Mouse (Mus musculus) myocyte (in vitro differentiated cells): ENCODE data around the gene Spag9. TPM values are rescaled to one million over a fixed set of nuclear protein-coding genes. Genes with fewer than 3 reads are reported as not detected.

Experiments
- H3K27me3 ChIP-seq: one replicate; pipeline ENCODE4 v1.6.1; 2011; ENCODE audit not compliant: control insufficient read depth, insufficient read depth, insufficient read length
- H3K36me3 ChIP-seq: one replicate; pipeline ENCODE4 v1.6.1; 2011; ENCODE audit not compliant: control insufficient read depth, insufficient read depth
- H3K4me2 ChIP-seq: one replicate; pipeline ENCODE4 v1.6.1; 2011; ENCODE audit warnings: low read depth, control low read depth
- H3K4me3 ChIP-seq: one replicate; pipeline ENCODE4 v1.5.1; 2011; ENCODE audit warnings: mild to moderate bottlenecking, control low read depth, moderate library complexity
- H3K79me2 ChIP-seq: one replicate; pipeline ENCODE4 v1.6.1; 2011; ENCODE audit not compliant: control insufficient read depth, insufficient read depth
- H3ac ChIP-seq: one replicate; pipeline ENCODE4 v1.6.1; 2011; ENCODE audit not compliant: control insufficient read depth, insufficient read length
- CEBPB ChIP-seq: IDR thresholded peaks from 2 replicates; pipeline ENCODE4 v1.6.1; 2011; ENCODE audit warnings: mild to moderate bottlenecking, moderate library complexity; ENCODE audit not compliant: poor library complexity, insufficient read depth, severe bottlenecking
- E2F4 ChIP-seq: IDR thresholded peaks from one replicate; pipeline ENCODE4 v1.6.1; 2011; ENCODE audit warnings: mild to moderate bottlenecking, control low read depth, moderate library complexity; ENCODE audit not compliant: insufficient read depth
- MAX ChIP-seq: IDR thresholded peaks from one replicate; pipeline ENCODE4 v1.6.1; 2011; ENCODE audit warnings: low read depth, mild to moderate bottlenecking, control low read depth
- MYOD1 ChIP-seq, 3 experiments: IDR thresholded peaks; one replicate each; pipeline ENCODE4 v1.6.1; 2011; ENCODE audit warnings: control low read depth in 2 of 3, low read depth in 2 of 3, mild to moderate bottlenecking in 2 of 3, moderate library complexity in 1 of 3; ENCODE audit not compliant: insufficient read length in 2 of 3, control insufficient read depth in 1 of 3
- MYOG ChIP-seq, 3 experiments: IDR thresholded peaks; one replicate each; pipeline ENCODE4 v1.6.1; 2011; ENCODE audit warnings: control low read depth in 2 of 3, low read depth in 2 of 3, mild to moderate bottlenecking in 2 of 3; ENCODE audit not compliant: insufficient read length in 2 of 3, control insufficient read depth in 1 of 3, insufficient read depth in 1 of 3
- POLR2A ChIP-seq: IDR thresholded peaks from one replicate; pipeline ENCODE4 v1.6.1; 2011; ENCODE audit warnings: low read depth, mild to moderate bottlenecking, control low read depth, moderate library complexity; ENCODE audit not compliant: insufficient read length
- POLR2AphosphoS2 ChIP-seq: IDR thresholded peaks from one replicate; pipeline ENCODE4 v1.6.1; 2011; ENCODE audit warnings: low read depth, control low read depth; ENCODE audit not compliant: insufficient read length
- REST ChIP-seq: IDR thresholded peaks from one replicate; pipeline ENCODE4 v1.6.1; 2011; ENCODE audit warnings: mild to moderate bottlenecking, control low read depth, moderate library complexity; ENCODE audit not compliant: insufficient read depth, insufficient read length
- SRF ChIP-seq: IDR thresholded peaks from one replicate; pipeline ENCODE4 v1.6.1; 2011; ENCODE audit warnings: low read depth; ENCODE audit not compliant: control insufficient read depth, insufficient read length
- TCF12 ChIP-seq: IDR thresholded peaks from one replicate; pipeline ENCODE4 v1.6.1; 2011; ENCODE audit warnings: mild to moderate bottlenecking, control low read depth; ENCODE audit not compliant: poor library complexity, insufficient read depth, severe bottlenecking
- TCF3 ChIP-seq: IDR thresholded peaks from one replicate; pipeline ENCODE4 v1.6.1; 2011; ENCODE audit warnings: low read depth, control low read depth; ENCODE audit not compliant: insufficient read length
- USF1 ChIP-seq: IDR thresholded peaks from one replicate; pipeline ENCODE4 v1.6.1; 2011; ENCODE audit warnings: low read depth, mild to moderate bottlenecking, control low read depth, moderate library complexity
- polyA plus RNA-seq: library from polyadenylated mRNA; unstranded; fragments of >200 nt; fragmentation: generic; extraction: Trizol; gene quantifications from one replicate; pipeline ENCODE4 v1.2.1, GENCODE M21; 2012; ENCODE audit warnings: missing spikeins

The Spag9 gene
- polyA plus RNA-seq, 1 experiment = 16.9 TPM

GRCm38 (mm10) chr11:93961482-93961881 lies 34.4 kb upstream of the Spag9 start:
- no peak for TF ChIP-seq REST
- no peak for TF ChIP-seq POLR2A
- TF ChIP-seq SRF = no peak
- TF ChIP-seq POLR2AphosphoS2 = no peak
- TF ChIP-seq USF1 = no peak
- no peak for TF ChIP-seq TCF3
- no peak for TF ChIP-seq MYOG (IDR thresholded peaks at IDR 0.05; ENCODE audit: control insufficient read depth in 1 of 3, insufficient read depth in 1 of 3, insufficient read length in 2 of 3, low read depth in 2 of 3)
- TF ChIP-seq MYOD1 (IDR thresholded peaks at IDR 0.05; ENCODE audit: control insufficient read depth in 1 of 3, insufficient read length in 2 of 3, low read depth in 2 of 3) = no peak
- TF ChIP-seq MAX = no peak
- no peaks in the 10 kb centered on the region for H3K27me3 ChIP-seq
- H3K79me2 ChIP-seq = peaks cover 14% of the 10 kb centered on the region
- no peak overlapping the region for H3K4me2 ChIP-seq
- H3ac ChIP-seq = no peak overlapping the region
- no peak overlapping the region for H3K4me3 ChIP-seq
- peaks cover 36% of the 10 kb centered on the region for H3K36me3 ChIP-seq

- Histone ChIP-seq H3K27me3 (no peaks in the 10 kb centered on the region), H3K36me3 (peaks cover 31% of the 10 kb centered on the region), H3K79me2 (peaks cover 30% of the 10 kb centered on the region), H3ac (no peak overlapping the region), H3K4me2 (no peak overlapping the region), H3K4me3 (no peak overlapping the region)
- TF ChIP-seq MAX = no peak
- no peak for TF ChIP-seq USF1
- no peak for TF ChIP-seq E2F4
Measured at GRCm38 (mm10) chr11:93963013-93963412, 32.9 kb upstream of the Spag9 start.

GRCm38 (mm10) chr11:93965391-93965790 lies 30.5 kb upstream of the Spag9 start:
- TF ChIP-seq MYOD1 (IDR thresholded peaks at IDR 0.05; ENCODE audit: control insufficient read depth in 1 of 3, insufficient read length in 2 of 3, low read depth in 2 of 3) (no peak), MYOG (IDR thresholded peaks at IDR 0.05; ENCODE audit: control insufficient read depth in 1 of 3, insufficient read depth in 1 of 3, insufficient read length in 2 of 3, low read depth in 2 of 3) (no peak), E2F4 (no peak), POLR2AphosphoS2 (no peak), REST (no peak), POLR2A (no peak), CEBPB (no peak), SRF (no peak)

GRCm38 (mm10) chr11:93967381-93967780 lies 28.5 kb upstream of the Spag9 start:
- peak overlapping the region; percentile 74 for H3K4me3 ChIP-seq
- TF ChIP-seq TCF3 (no peak), MYOD1 (IDR thresholded peaks at IDR 0.05; ENCODE audit: control insufficient read depth in 1 of 3, insufficient read length in 2 of 3, low read depth in 2 of 3) (no peak), MYOG (IDR thresholded peaks at IDR 0.05; ENCODE audit: control insufficient read depth in 1 of 3, insufficient read depth in 1 of 3, insufficient read length in 2 of 3, low read depth in 2 of 3) (no peak), CEBPB (no peak)

More at GRCm38 (mm10) chr11:93965391-93965790, 30.5 kb upstream of the Spag9 start:
- H3K4me2 ChIP-seq = no peak overlapping the region
- no peak overlapping the region for H3K4me3 ChIP-seq
- no peak overlapping the region for H3ac ChIP-seq
- peaks cover 30% of the 10 kb centered on the region for H3K79me2 ChIP-seq
- H3K36me3 ChIP-seq = peaks cover 21% of the 10 kb centered on the region
- no peaks in the 10 kb centered on the region for H3K27me3 ChIP-seq

GRCm38 (mm10) chr11:93968005-93968847 lies 27.7 kb upstream of the Spag9 start, which contains the start of the genes Gm20390 and Nme1:
Gene Gm20390, minus strand, starts transcription at chr11:93968293.
Gene Nme1, minus strand, starts transcription at chr11:93968521.
- TF ChIP-seq MYOD1 (IDR thresholded peaks at IDR 0.05; ENCODE audit: control insufficient read depth in 1 of 3, insufficient read length in 2 of 3, low read depth in 2 of 3) (peak; percentile 38 to 62 (median 51)), TCF12 (no peak), SRF (peak; percentile 17), POLR2AphosphoS2 (peak; percentile 22), MAX (peak; percentile 46), POLR2A (peak; percentile 63), USF1 (peak; percentile 89), TCF3 (no peak), MYOG (IDR thresholded peaks at IDR 0.05; ENCODE audit: control insufficient read depth in 1 of 3, insufficient read depth in 1 of 3, insufficient read length in 2 of 3, low read depth in 2 of 3) (peak; percentile 72 to 88 (median 80))
- Histone ChIP-seq H3K79me2 (peaks cover 30% of the 10 kb centered on the region), H3ac (peak within 1 kb of the TSS; percentile 47), H3K4me3 (peak within 1 kb of the TSS; percentile 74), H3K36me3 (peaks cover 4% of the 10 kb centered on the region), H3K4me2 (peak within 1 kb of the TSS; percentile 81), H3K27me3 (no peaks in the 10 kb centered on the region)

More at GRCm38 (mm10) chr11:93967381-93967780, 28.5 kb upstream of the Spag9 start:
- peak overlapping the region; percentile 47 for H3ac ChIP-seq
- peak overlapping the region; percentile 81 for H3K4me2 ChIP-seq
- H3K79me2 ChIP-seq = peaks cover 30% of the 10 kb centered on the region
- H3K27me3 ChIP-seq = no peaks in the 10 kb centered on the region
- peaks cover 13% of the 10 kb centered on the region for H3K36me3 ChIP-seq
